In the genomic region with DNA sequence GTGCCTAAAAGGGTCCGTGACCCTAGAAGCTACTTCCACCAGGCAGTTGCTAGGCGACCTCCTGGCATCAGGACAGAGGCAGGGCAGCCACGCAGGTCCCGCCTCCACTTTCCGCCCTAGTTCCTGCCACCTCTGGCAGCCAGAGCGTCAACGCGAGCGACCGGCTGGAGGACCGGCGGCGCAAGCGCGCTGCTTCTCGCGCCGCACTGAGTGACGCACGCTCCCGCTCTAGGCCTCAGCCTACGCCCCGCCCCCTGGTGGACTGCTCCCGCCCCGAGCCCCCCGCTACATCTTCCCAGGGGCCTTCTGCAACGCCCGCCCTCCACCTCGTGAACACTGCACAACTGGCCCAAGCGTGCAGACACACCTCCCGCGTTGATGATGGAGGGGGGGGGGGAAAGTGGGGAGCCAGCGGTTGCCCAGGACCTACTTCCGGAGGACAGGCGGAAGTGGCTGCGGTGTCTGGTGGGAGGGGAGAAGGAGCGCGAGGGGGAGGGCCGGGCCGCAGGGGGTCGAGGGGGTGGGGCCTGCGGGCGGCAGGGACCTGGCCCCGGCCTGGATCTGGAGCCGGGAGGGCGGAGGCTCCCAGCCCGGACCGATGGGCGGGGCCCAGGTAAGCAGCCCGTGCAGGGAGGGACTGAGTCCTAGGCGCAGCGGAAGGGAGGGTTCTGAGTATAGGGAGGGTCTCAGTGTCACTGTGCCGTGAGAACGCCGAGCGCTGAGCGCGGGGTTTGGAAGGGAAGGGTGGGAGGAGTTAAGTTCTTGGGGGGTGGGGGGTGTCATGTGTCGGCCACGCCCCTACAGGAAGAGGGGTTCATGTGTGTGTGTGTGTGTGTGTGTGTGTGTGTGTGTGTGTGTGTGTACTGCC, we compare ENCODE assay signal across 7 mouse cellular contexts. TPM values are rescaled to one million over a fixed set of nuclear protein-coding genes. Genes with fewer than 3 reads are reported as not detected.
A peak's percentile ranks its signal among the peaks of the same experiment; 100 is the strongest.
DNase-seq lines count a peak whose midpoint lies in the region; ATAC-seq lines count a peak whose summit lies in the region.

Gene Mgat1, plus strand, starts transcription at position 465 of the 868 bp plus-strand sequence.

- peak; percentile 93 for DNase-seq in adrenal gland, adult 8-10 months
- peak; percentile 91 for DNase-seq in embryo, embryonic 11.5 days (ENCODE audit: low read depth, low spot score)
- DNase-seq in gastrocnemius, postnatal 4 days (ENCODE audit: low spot score in 2 of 2) = peak; percentile 88 to 95
- DNase-seq in limb, embryonic 10.5 days (ENCODE audit: low spot score) = peak; percentile 97
- peak; percentile 88 for DNase-seq in spleen, adult 12 weeks (ENCODE audit: low spot score)

- H3K4me1 ChIP-seq in intestine, embryonic 16.5 days (ENCODE audit: control insufficient read depth, insufficient read depth, low read length) = peaks cover 33% of the 10 kb centered on the region
- peaks cover 40% of the 10 kb centered on the region for H3K4me1 ChIP-seq in limb, embryonic 10.5 days
- H3K4me1 ChIP-seq in midbrain, embryonic 13.5 days (replicated peaks) = peaks cover 42% of the 10 kb centered on the region

- WGBS in intestine, embryonic 16.5 days = under 1% methylated on average over 59 of the region's 60 CpGs
- under 1% methylated on average over 57 of the region's 60 CpGs for WGBS in limb, embryonic 10.5 days
- WGBS in midbrain, embryonic 13.5 days = under 1% methylated on average over 56 of the region's 60 CpGs

- peak within 1 kb of the TSS; percentile 74 for H3K9ac ChIP-seq in intestine, embryonic 16.5 days (ENCODE audit: low read depth, low read length)
- H3K9ac ChIP-seq in midbrain, embryonic 13.5 days (replicated peaks) = peak within 1 kb of the TSS; percentile 81

- H3K4me2 ChIP-seq in intestine, embryonic 16.5 days (ENCODE audit: low read depth, low read length) = peak within 1 kb of the TSS; percentile 66
- H3K4me2 ChIP-seq in midbrain, embryonic 13.5 days (replicated peaks) = peak within 1 kb of the TSS; percentile 65

- ATAC-seq in intestine, embryonic 16.5 days = peak; percentile 92
- peak; percentile 98 for ATAC-seq in midbrain, embryonic 13.5 days

- H3K27me3 ChIP-seq in intestine, embryonic 16.5 days (replicated peaks; ENCODE audit: control insufficient read depth, insufficient read depth, low read length) = no peaks in the 10 kb centered on the region
- H3K27me3 ChIP-seq in limb, embryonic 10.5 days (ENCODE audit: low read depth, poor library complexity, severe bottlenecking) = no peaks in the 10 kb centered on the region
- no peaks in the 10 kb centered on the region for H3K27me3 ChIP-seq in midbrain, embryonic 13.5 days

- peak within 1 kb of the TSS; percentile 59 for H3K4me3 ChIP-seq in intestine, embryonic 16.5 days (ENCODE audit: low read length)
- H3K4me3 ChIP-seq in limb, embryonic 10.5 days = peak within 1 kb of the TSS; percentile 61
- peak within 1 kb of the TSS; percentile 67 for H3K4me3 ChIP-seq in midbrain, embryonic 13.5 days (replicated peaks)

- H3K27ac ChIP-seq in intestine, embryonic 16.5 days (ENCODE audit: low read length) = peak within 1 kb of the TSS; percentile 95
- H3K27ac ChIP-seq in limb, embryonic 10.5 days = peak within 1 kb of the TSS; percentile 90
- H3K27ac ChIP-seq in midbrain, embryonic 13.5 days = peak within 1 kb of the TSS; percentile 93

- H3K9me3 ChIP-seq in intestine, embryonic 16.5 days (ENCODE audit: control insufficient read depth, low read length) = no peaks in the 10 kb centered on the region
- H3K9me3 ChIP-seq in limb, embryonic 10.5 days (replicated peaks) = no peaks in the 10 kb centered on the region
- no peaks in the 10 kb centered on the region for H3K9me3 ChIP-seq in midbrain, embryonic 13.5 days

- H3K36me3 ChIP-seq in intestine, embryonic 16.5 days (ENCODE audit: control insufficient read depth, insufficient read depth, low read length) = no peaks in the 10 kb centered on the region
- no peaks in the 10 kb centered on the region for H3K36me3 ChIP-seq in limb, embryonic 10.5 days
- no peaks in the 10 kb centered on the region for H3K36me3 ChIP-seq in midbrain, embryonic 13.5 days

RNA-seq across cellular contexts. Expression of gene Mgat1, which starts in this region (rescaled TPM):
- 100 to 1,000 TPM; 114 to 131 (median 124) TPM for total RNA-seq in adrenal gland, adult 8-10 months (2022)
- 10 to 100 TPM; 61.3 to 67.4 TPM for total RNA-seq in gastrocnemius, postnatal 4 days (2021)
- polyA plus RNA-seq in intestine, embryonic 16.5 days (2015; fragmentation: Nextera tagmentation; extraction: Ambion mirVana) = 62.4 and 65.8 TPM in 2 replicates
- 40.0 and 46.0 TPM in 2 replicates for polyA plus RNA-seq in limb, embryonic 10.5 days (2016; fragmentation: Nextera tagmentation; extraction: Ambion mirVana)
- polyA plus RNA-seq in midbrain, embryonic 13.5 days (2015; fragmentation: Nextera tagmentation; extraction: Ambion mirVana) = 29.3 and 32.1 TPM in 2 replicates

Comparison
In these comparisons a context has a peak if more than half of its experiments do, and no peak if none do; other contexts are left out.
1. Peak in every context shown above with its lines: DNase-seq, ATAC-seq, H3K4me3 ChIP-seq and H3K27ac ChIP-seq.